Mouse (Mus musculus): ENCODE measurements around the gene Diaph2. TPM values are rescaled to one million over a fixed set of nuclear protein-coding genes. Genes with fewer than 3 reads are reported as not detected.
"Not testable (repeated sequence)": the region's sequence is repeated elsewhere in the genome, so short reads cannot be mapped to it uniquely, and the experiment has no call there.

The Diaph2 gene
- polyA plus RNA-seq, 1 experiment from 2014 or later, result 6.8 TPM

DNA sequence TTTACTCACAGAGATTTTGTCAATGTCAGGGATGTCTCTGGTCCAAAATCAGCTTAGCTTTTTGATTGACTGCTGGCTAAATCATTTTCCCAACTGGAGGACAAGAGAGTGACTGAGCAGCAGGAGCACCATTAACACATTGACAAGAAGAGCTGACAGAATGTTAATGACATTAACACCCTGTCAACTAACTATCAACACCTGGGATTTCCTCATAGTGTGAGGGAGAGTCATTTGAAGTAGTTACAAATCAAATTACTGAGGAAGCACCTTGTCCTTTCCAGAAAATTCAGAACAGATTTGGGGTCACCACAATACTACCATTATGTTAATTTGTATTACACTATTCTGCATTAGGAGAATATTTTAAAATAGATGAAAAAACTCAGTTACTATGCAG, 439.7 kb downstream of the Diaph2 start:
- no peak overlapping the region for H3K27ac ChIP-seq (ENCODE audit: low read depth, low read length)
- H3K4me3 ChIP-seq (ENCODE audit: low read depth, low read length), result no peak overlapping the region
- H3K4me2 ChIP-seq (replicated peaks; ENCODE audit: low read depth, low read length), result no peak overlapping the region
- no peak for ATAC-seq (ENCODE audit: low FRiP score)
- no peak for DNase-seq (ENCODE audit: low spot score)
- H3K36me3 ChIP-seq (ENCODE audit: control insufficient read depth, insufficient read depth, low read length), result no peaks in the 10 kb centered on the region
- H3K9ac ChIP-seq (ENCODE audit: low read depth, low read length), result no peak overlapping the region
- no peaks in the 10 kb centered on the region for H3K9me3 ChIP-seq (ENCODE audit: control insufficient read depth, low read length)
- no peaks in the 10 kb centered on the region for H3K27me3 ChIP-seq (ENCODE audit: control insufficient read depth, insufficient read depth, low read length)
- no peaks in the 10 kb centered on the region for H3K4me1 ChIP-seq (replicated peaks; ENCODE audit: control insufficient read depth, insufficient read depth, low read length)

DNA sequence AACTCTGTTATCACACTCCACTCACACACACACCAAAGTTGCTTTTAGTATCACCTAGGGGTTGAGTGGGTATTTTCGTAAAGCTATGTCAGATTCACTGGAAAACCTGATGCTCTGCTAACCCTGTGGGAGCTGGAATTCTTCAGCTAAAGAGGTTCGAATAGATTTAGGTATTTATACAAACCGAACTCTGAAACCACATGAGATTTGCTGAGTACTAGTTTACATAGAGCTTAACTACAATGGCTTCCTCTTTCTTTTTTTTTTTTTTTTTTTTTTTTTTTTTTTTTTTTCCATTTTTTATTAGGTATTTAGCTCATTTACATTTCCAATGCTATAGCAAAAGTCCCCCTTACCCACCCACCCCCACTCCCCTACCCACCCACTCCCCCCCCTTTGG, 447.9 kb downstream of the Diaph2 start:
- H3K4me1 ChIP-seq (replicated peaks; ENCODE audit: control insufficient read depth, insufficient read depth, low read length); H3K27me3 ChIP-seq (ENCODE audit: control insufficient read depth, insufficient read depth, low read length); H3K4me2 ChIP-seq (replicated peaks; ENCODE audit: low read depth, low read length); H3K27ac ChIP-seq (ENCODE audit: low read depth, low read length); DNase-seq (ENCODE audit: low spot score); H3K9ac ChIP-seq (ENCODE audit: low read depth, low read length); H3K36me3 ChIP-seq (ENCODE audit: control insufficient read depth, insufficient read depth, low read length); ATAC-seq (ENCODE audit: low FRiP score); H3K9me3 ChIP-seq (ENCODE audit: control insufficient read depth, low read length); H3K4me3 ChIP-seq (ENCODE audit: low read depth, low read length): not testable (repeated sequence)
- 90% methylated on average over 3 of the region's 3 CpGs for WGBS

DNA sequence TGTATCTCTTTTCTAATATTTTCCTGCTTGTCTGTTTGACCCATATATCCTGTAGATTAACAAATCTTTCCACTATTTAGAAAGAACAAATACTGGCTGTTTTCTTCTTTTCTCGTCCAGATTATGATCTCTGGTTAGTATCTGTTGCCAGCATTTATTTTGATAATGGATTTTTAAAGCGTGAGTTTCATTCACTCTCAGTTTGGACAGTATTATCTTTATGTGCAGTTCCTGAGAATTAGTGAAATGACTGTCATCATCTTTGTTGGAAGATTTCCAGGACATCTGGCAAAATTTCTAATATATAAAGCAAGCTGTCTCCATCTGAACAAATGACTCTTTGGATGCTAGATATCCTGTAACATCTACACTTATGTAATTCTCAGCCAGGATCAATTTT, 455.7 kb downstream of the Diaph2 start:
- H3K27me3 ChIP-seq (ENCODE audit: control insufficient read depth, insufficient read depth, low read length), result no peaks in the 10 kb centered on the region
- no peak overlapping the region for H3K4me3 ChIP-seq (ENCODE audit: low read depth, low read length)
- H3K9ac ChIP-seq (ENCODE audit: low read depth, low read length), result no peak overlapping the region
- H3K36me3 ChIP-seq (ENCODE audit: control insufficient read depth, insufficient read depth, low read length), result no peaks in the 10 kb centered on the region
- H3K9me3 ChIP-seq (ENCODE audit: control insufficient read depth, low read length), result no peaks in the 10 kb centered on the region
- DNase-seq (ENCODE audit: low spot score), result no peak
- 76% methylated on average over 2 of the region's 2 CpGs for WGBS
- ATAC-seq (ENCODE audit: low FRiP score), result no peak
- no peaks in the 10 kb centered on the region for H3K4me1 ChIP-seq (replicated peaks; ENCODE audit: control insufficient read depth, insufficient read depth, low read length)
- no peak overlapping the region for H3K4me2 ChIP-seq (replicated peaks; ENCODE audit: low read depth, low read length)
- H3K27ac ChIP-seq (ENCODE audit: low read depth, low read length), result no peak overlapping the region

DNA sequence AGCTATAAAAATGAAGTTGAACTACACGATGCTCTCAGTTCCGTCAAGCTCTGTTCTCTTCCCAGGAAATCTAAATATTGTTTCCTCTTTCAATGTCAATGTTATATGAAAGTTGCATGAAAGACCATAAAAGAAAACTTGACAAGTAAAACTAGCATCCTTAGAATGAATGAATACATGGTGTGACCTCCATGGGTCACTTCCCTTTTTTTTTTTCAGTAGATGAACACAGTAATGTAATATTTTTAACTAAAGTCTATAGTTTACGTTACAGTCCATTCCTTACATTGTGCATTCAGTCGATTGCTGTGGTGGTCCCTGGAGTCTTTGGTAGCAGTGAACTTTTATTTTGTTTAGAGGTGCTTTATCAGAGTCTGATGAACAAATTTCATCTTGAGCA, 462.7 kb downstream of the Diaph2 start:
- no peak overlapping the region for H3K9ac ChIP-seq (ENCODE audit: low read depth, low read length)

DNA sequence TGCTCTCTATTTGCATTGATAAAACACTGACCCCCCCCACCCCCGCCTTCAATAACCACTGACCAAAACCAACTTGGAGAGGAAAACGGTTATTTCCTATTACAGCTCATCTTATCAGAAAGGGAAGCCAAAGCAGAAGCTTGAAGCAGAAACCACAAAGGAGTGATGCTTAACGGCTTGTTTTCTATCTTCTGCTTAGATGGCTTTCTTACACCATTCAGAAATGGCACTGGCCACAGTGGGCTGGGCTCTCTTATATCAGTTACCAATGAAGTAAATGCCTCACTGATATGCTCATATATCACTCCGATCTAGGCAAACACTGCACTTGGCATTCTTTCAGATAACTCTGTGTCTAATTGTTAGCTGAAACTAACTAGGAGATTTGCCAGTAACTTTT, 463.2 kb downstream of the Diaph2 start:
- Histone ChIP-seq H3K27me3 (ENCODE audit: control insufficient read depth, insufficient read depth, low read length) (no peaks in the 10 kb centered on the region), H3K27ac (ENCODE audit: low read depth, low read length) (no peak overlapping the region), H3K4me2 (replicated peaks; ENCODE audit: low read depth, low read length) (no peak overlapping the region), H3K9me3 (ENCODE audit: control insufficient read depth, low read length) (no peaks in the 10 kb centered on the region), H3K4me1 (replicated peaks; ENCODE audit: control insufficient read depth, insufficient read depth, low read length) (no peaks in the 10 kb centered on the region), H3K36me3 (ENCODE audit: control insufficient read depth, insufficient read depth, low read length) (no peaks in the 10 kb centered on the region), H3K4me3 (ENCODE audit: low read depth, low read length) (no peak overlapping the region), H3K9ac (ENCODE audit: low read depth, low read length) (no peak overlapping the region)
- ATAC-seq (ENCODE audit: low FRiP score), result no peak
- no peak for DNase-seq (ENCODE audit: low spot score)
- WGBS, result 85% methylated on average over 4 of the region's 4 CpGs

More for the DNA sequence above, 462.7 kb downstream of the Diaph2 start:
- ATAC-seq (ENCODE audit: low FRiP score), result no peak
- Histone ChIP-seq H3K4me1 (replicated peaks; ENCODE audit: control insufficient read depth, insufficient read depth, low read length) (no peaks in the 10 kb centered on the region), H3K4me3 (ENCODE audit: low read depth, low read length) (no peak overlapping the region), H3K36me3 (ENCODE audit: control insufficient read depth, insufficient read depth, low read length) (no peaks in the 10 kb centered on the region), H3K27me3 (ENCODE audit: control insufficient read depth, insufficient read depth, low read length) (no peaks in the 10 kb centered on the region), H3K27ac (ENCODE audit: low read depth, low read length) (no peak overlapping the region), H3K4me2 (replicated peaks; ENCODE audit: low read depth, low read length) (no peak overlapping the region), H3K9me3 (ENCODE audit: control insufficient read depth, low read length) (no peaks in the 10 kb centered on the region)
- DNase-seq (ENCODE audit: low spot score), result no peak
- WGBS, result 89% methylated on average over 4 of the region's 4 CpGs

DNA sequence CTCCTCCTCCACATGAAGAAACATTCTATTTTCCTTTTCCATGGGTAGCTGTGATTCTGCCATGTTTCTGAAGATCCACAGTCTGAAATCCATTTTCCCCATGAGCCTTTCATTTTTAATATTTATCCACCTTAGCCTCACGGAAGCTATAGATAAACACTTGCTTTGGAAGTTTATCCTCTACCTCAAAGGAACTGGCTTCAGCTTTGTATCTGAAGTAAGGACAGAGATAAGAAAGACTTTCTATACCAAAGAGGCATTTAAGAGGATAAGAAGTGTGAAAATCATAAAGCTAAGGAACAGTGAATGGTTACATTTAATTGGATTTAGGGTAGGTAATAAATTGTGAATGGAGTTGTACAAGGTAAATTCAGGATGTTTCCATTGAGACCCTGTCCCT, 480.5 kb downstream of the Diaph2 start:
- Histone ChIP-seq H3K27ac (ENCODE audit: low read depth, low read length) (no peak overlapping the region), H3K36me3 (ENCODE audit: control insufficient read depth, insufficient read depth, low read length) (no peaks in the 10 kb centered on the region), H3K4me3 (ENCODE audit: low read depth, low read length) (no peak overlapping the region), H3K9ac (ENCODE audit: low read depth, low read length) (no peak overlapping the region), H3K27me3 (ENCODE audit: control insufficient read depth, insufficient read depth, low read length) (no peaks in the 10 kb centered on the region), H3K4me1 (replicated peaks; ENCODE audit: control insufficient read depth, insufficient read depth, low read length) (no peaks in the 10 kb centered on the region), H3K4me2 (replicated peaks; ENCODE audit: low read depth, low read length) (no peak overlapping the region), H3K9me3 (ENCODE audit: control insufficient read depth, low read length) (no peaks in the 10 kb centered on the region)
- WGBS, result 90% methylated on average over 1 of the region's 1 CpGs
- ATAC-seq (ENCODE audit: low FRiP score), result no peak
- no peak for DNase-seq (ENCODE audit: low spot score)

DNA sequence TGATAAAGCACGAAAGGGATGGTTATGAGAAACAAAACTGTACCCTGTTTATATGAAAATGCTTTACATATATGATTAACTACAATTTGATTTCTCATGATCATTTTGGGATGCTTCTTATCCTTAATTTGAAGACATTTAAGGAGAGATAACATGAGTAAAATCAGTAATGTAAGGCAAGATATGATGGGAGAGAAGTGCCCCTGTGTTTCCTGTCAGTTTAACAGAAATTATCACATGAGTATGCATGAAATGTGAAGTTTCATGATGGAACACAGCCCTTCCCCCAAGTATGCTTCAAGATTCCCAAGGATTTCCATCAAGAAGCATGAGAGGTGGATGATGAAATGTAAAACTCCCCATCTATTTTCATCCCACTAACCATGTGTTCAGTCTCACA, 485.6 kb downstream of the Diaph2 start:
- ATAC-seq (ENCODE audit: low FRiP score), result no peak
- no peaks in the 10 kb centered on the region for H3K9me3 ChIP-seq (ENCODE audit: control insufficient read depth, low read length)
- H3K4me2 ChIP-seq (replicated peaks; ENCODE audit: low read depth, low read length), result no peak overlapping the region
- WGBS, result 72% methylated on average over 1 of the region's 1 CpGs
- H3K9ac ChIP-seq (ENCODE audit: low read depth, low read length), result no peak overlapping the region
- no peak overlapping the region for H3K27ac ChIP-seq (ENCODE audit: low read depth, low read length)
- no peaks in the 10 kb centered on the region for H3K4me1 ChIP-seq (replicated peaks; ENCODE audit: control insufficient read depth, insufficient read depth, low read length)
- DNase-seq (ENCODE audit: low spot score), result no peak
- H3K4me3 ChIP-seq (ENCODE audit: low read depth, low read length), result no peak overlapping the region
- no peaks in the 10 kb centered on the region for H3K36me3 ChIP-seq (ENCODE audit: control insufficient read depth, insufficient read depth, low read length)
- no peaks in the 10 kb centered on the region for H3K27me3 ChIP-seq (ENCODE audit: control insufficient read depth, insufficient read depth, low read length)

DNA sequence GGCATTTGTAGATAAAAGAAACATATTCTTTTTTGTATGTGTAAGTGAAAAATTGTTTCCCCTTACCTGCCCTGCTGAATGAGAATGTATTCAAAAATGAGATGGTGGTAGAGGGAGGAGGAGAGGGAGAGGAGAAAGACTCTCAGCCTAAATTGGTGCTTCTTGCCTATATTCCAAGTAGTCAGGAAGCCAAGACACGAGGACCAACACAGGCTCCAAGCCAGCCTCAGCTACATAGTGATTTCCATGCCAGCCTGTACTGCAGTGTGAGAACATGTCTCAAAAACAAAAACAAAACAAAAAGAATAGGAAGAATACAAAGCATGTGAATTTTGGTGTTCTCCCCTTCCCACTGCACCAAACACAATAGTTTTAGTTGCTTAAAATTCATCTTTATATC, 497.1 kb downstream of the Diaph2 start:
- WGBS, result 89% methylated on average over 1 of the region's 1 CpGs
- Histone ChIP-seq H3K36me3 (ENCODE audit: control insufficient read depth, insufficient read depth, low read length) (no peaks in the 10 kb centered on the region), H3K9me3 (ENCODE audit: control insufficient read depth, low read length) (no peaks in the 10 kb centered on the region), H3K27me3 (ENCODE audit: control insufficient read depth, insufficient read depth, low read length) (no peaks in the 10 kb centered on the region), H3K27ac (ENCODE audit: low read depth, low read length) (no peak overlapping the region), H3K4me3 (ENCODE audit: low read depth, low read length) (no peak overlapping the region), H3K4me2 (replicated peaks; ENCODE audit: low read depth, low read length) (no peak overlapping the region), H3K4me1 (replicated peaks; ENCODE audit: control insufficient read depth, insufficient read depth, low read length) (no peaks in the 10 kb centered on the region), H3K9ac (ENCODE audit: low read depth, low read length) (no peak overlapping the region)
- DNase-seq (ENCODE audit: low spot score) (no peak), ATAC-seq (ENCODE audit: low FRiP score) (no peak)

DNA sequence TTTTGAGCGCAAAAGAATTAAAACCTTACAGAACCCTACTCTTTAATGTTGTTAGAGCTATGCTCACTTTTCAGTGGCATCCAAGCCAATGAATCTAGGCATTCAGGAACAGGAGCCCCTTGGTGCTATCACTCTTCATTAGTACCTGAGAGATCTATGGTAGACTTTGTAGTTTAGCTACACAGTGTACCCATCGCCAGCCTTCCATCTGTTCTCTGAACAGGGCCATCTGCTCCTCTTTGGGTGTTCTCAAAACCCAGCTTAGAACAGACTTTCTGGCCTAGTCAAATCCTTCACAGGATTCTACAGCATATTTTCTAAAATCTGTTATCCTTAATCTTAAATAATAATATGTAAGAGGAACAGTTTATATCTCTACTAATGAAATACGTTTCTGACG, 504.1 kb downstream of the Diaph2 start:
- Histone ChIP-seq H3K27me3 (ENCODE audit: control insufficient read depth, insufficient read depth, low read length) (no peaks in the 10 kb centered on the region), H3K4me3 (ENCODE audit: low read depth, low read length) (no peak overlapping the region), H3K27ac (ENCODE audit: low read depth, low read length) (no peak overlapping the region), H3K4me1 (replicated peaks; ENCODE audit: control insufficient read depth, insufficient read depth, low read length) (no peaks in the 10 kb centered on the region), H3K9ac (ENCODE audit: low read depth, low read length) (no peak overlapping the region), H3K9me3 (ENCODE audit: control insufficient read depth, low read length) (no peaks in the 10 kb centered on the region), H3K36me3 (ENCODE audit: control insufficient read depth, insufficient read depth, low read length) (no peaks in the 10 kb centered on the region), H3K4me2 (replicated peaks; ENCODE audit: low read depth, low read length) (no peak overlapping the region)
- DNase-seq (ENCODE audit: low spot score) (no peak), ATAC-seq (ENCODE audit: low FRiP score) (no peak)
- 89% methylated on average over 4 of the region's 4 CpGs for WGBS

All from hindbrain, embryonic 11.5 days (tissue).